Mouse (Mus musculus) neural tube, embryonic 13.5 days (tissue): Measurements from ENCODE around the gene Plekhg2. TPM values are rescaled to one million over a fixed set of nuclear protein-coding genes. Genes with fewer than 3 reads are reported as not detected.

Experiments
- ATAC-seq: fragments of 200-750 bp; cut with Nextera tagmentation; 2 replicates; pipeline ENCODE4 v1.8.0; 2017; ENCODE audit warnings: low read depth, mild to moderate bottlenecking, moderate TSS enrichment, moderate library complexity
- H3K27ac ChIP-seq: fragments of 300-500 bp; sonication (generic); replicated peaks from 2 replicates; pipeline ENCODE4 v1.5.1; 2015; ENCODE audit warnings: moderate library complexity, mild to moderate bottlenecking, inconsistent platforms
- H3K27me3 ChIP-seq: fragments of 300-500 bp; sonication (generic); 2 replicates; pipeline ENCODE4 v1.6.1; 2015; ENCODE audit warnings: mild to moderate bottlenecking, inconsistent platforms
- H3K36me3 ChIP-seq: fragments of 300-500 bp; sonication (generic); 2 replicates; pipeline ENCODE4 v1.6.1; 2015; ENCODE audit warnings: mild to moderate bottlenecking, inconsistent platforms
- H3K4me1 ChIP-seq: fragments of 300-500 bp; sonication (generic); replicated peaks from 2 replicates; pipeline ENCODE4 v1.6.1; 2015; ENCODE audit warnings: inconsistent platforms
- H3K4me2 ChIP-seq: fragments of 300-500 bp; sonication (generic); 2 replicates; pipeline ENCODE4 v1.6.1; 2015; ENCODE audit warnings: inconsistent platforms, mild to moderate bottlenecking, moderate library complexity
- H3K4me3 ChIP-seq: fragments of 300-500 bp; sonication (generic); 2 replicates; pipeline ENCODE4 v1.5.1; 2015; ENCODE audit warnings: mild to moderate bottlenecking, inconsistent platforms
- H3K9ac ChIP-seq: fragments of 300-500 bp; sonication (generic); 2 replicates; pipeline ENCODE4 v1.6.1; 2015; ENCODE audit warnings: moderate library complexity, mild to moderate bottlenecking, inconsistent platforms
- H3K9me3 ChIP-seq: fragments of 300-500 bp; sonication (generic); 2 replicates; pipeline ENCODE4 v1.6.1; 2016; ENCODE audit warnings: inconsistent platforms
- WGBS: fragments of 180-500 bp; shearing (Covaris S2); methylation state at CpG from one replicate; pipeline ENCODE4 v1.1.7; 2015; 5-methylcytosine and 5-hydroxymethylcytosine counted together
- polyA plus RNA-seq: library from polyadenylated mRNA; unstranded; fragments of >200 nt; fragmentation: Nextera tagmentation; extraction: Ambion mirVana; gene quantifications from 2 replicates; pipeline ENCODE4 v1.2.1, GENCODE M21; 2015

Gene Plekhg2
- polyA plus RNA-seq, 1 experiment from 2014 or later: 33.8 TPM

- WGBS: under 1% methylated on average over 45 of the region's 45 CpGs
- ATAC-seq: peak; percentile 95
- Histone ChIP-seq H3K4me3 (peak within 1 kb of the TSS; percentile 92), H3K9me3 (no peaks in the 10 kb centered on the region), H3K36me3 (peaks cover 65% of the 10 kb centered on the region), H3K4me1 (peaks cover 30% of the 10 kb centered on the region), H3K9ac (peak within 1 kb of the TSS; percentile 87), H3K27me3 (no peaks in the 10 kb centered on the region), H3K27ac (peak within 1 kb of the TSS; percentile 73), H3K4me2 (peak within 1 kb of the TSS; percentile 94)
Observed at GRCm38 (mm10) chr7:28311926-28312543, 60.4 kb downstream of the Plekhg2 start, which contains the start of gene Timm50. Gene Timm50, minus strand, starts transcription at chr7:28312072.

DNA sequence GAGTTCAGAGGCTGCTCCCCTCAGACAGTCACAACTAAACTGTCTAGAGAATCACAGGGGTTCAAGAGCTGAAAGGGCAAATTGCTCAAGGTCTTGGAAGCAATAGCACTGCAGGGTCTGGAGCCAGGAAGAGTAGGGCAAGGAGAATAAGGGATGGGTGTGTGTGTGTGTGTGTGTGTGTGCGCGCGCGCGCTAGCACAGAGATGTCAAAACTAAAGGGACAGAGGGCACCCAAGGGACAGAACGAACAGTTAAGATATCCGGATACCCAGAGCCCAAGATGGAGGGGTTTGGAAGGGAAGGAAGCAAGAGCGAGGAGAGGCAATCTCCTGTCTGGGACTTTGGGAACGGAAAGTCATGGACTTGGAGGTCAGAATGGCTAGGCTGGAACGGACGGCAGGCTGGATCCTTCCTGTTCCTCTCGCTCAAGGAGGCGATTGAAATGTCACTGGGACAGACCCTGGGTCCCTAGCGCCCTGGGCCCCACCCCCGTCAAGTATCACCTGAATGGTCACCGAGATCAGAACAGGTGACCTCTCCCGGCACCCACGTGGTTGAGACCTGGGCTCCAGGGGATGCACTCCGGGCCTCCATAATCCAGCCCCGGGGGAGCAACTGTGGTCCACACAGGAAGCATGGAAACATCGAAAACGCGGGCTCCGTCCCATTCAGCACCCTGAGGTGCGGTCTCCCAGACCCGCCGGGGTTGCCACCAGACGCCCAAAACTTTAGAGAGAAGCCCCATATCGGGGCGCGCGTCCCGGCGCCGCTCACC, 61.1 kb downstream of the Plekhg2 start:
- Histone ChIP-seq H3K9ac (peak overlapping the region; percentile 87), H3K9me3 (no peaks in the 10 kb centered on the region), H3K36me3 (peaks cover 65% of the 10 kb centered on the region), H3K27me3 (no peaks in the 10 kb centered on the region), H3K4me2 (peak overlapping the region; percentile 94), H3K27ac (peak overlapping the region; percentile 73), H3K4me3 (peak overlapping the region; percentile 92), H3K4me1 (peaks cover 30% of the 10 kb centered on the region)
- WGBS: 5% methylated on average over 35 of the region's 35 CpGs
- ATAC-seq: peak; percentile 66

DNA sequence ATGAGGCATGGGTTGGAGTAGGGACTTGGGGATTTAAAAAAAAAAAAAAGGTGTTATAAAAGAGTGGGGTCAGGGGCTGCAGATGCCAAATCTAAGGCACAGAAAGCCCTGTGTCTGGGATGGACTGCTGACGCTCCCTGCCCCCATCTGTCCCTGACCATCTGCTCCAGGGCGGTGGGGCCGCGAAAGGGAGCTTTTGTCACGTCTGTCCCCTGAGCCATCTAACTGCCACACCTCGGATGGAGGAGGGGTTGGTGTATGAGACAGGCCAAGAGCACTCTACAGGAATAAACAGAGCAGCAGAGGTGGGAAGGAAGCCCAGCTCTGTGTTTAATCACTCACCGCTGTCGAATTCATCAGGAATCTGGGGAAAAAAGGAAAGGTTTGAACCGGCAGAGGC, 62.7 kb downstream of the Plekhg2 start:
- WGBS: 28% methylated on average over 9 of the region's 9 CpGs
- no peaks in the 10 kb centered on the region for H3K27me3 ChIP-seq
- H3K4me1 ChIP-seq: peaks cover 30% of the 10 kb centered on the region
- H3K4me2 ChIP-seq: 0 out of 2 replicates have a peak overlapping the region, but pooled peaks have one; percentile 94
- peaks cover 65% of the 10 kb centered on the region for H3K36me3 ChIP-seq
- no peak overlapping the region for H3K27ac ChIP-seq
- no peak overlapping the region for H3K9ac ChIP-seq
- H3K4me3 ChIP-seq: no peak overlapping the region
- no peaks in the 10 kb centered on the region for H3K9me3 ChIP-seq
- no peak for ATAC-seq

Other genes starting within 250 kb of the Plekhg2 start
- 0.06 and 0.07 TPM in 2 replicates for gene 9530053A07Rik, start 243.1 kb downstream of the Plekhg2 start, polyA plus RNA-seq
- gene Fbl, start 202.9 kb downstream of the Plekhg2 start, polyA plus RNA-seq: 81.3 and 97.9 TPM in 2 replicates
- 15.6 and 16.0 TPM in 2 replicates for gene Dyrk1b, start 193.1 kb downstream of the Plekhg2 start, polyA plus RNA-seq
- gene Eid2, start 104.7 kb downstream of the Plekhg2 start, polyA plus RNA-seq: 7.0 and 13.5 TPM in 2 replicates
- 37.2 and 38.2 TPM in 2 replicates for gene Eid2b, start 94.9 kb downstream of the Plekhg2 start, polyA plus RNA-seq
- 0.50 and 0.69 TPM in 2 replicates for gene Selenov, start 81.4 kb downstream of the Plekhg2 start, polyA plus RNA-seq
- gene Dll3, start 70.4 kb downstream of the Plekhg2 start, polyA plus RNA-seq: 31.1 and 31.6 TPM in 2 replicates
- 125 and 131 TPM in 2 replicates for gene Timm50, start 60.5 kb downstream of the Plekhg2 start, polyA plus RNA-seq
- 92.1 and 94.1 TPM in 2 replicates for gene Supt5, start 33.9 kb downstream of the Plekhg2 start, polyA plus RNA-seq
- gene Rps16, start 21.9 kb downstream of the Plekhg2 start, polyA plus RNA-seq: 533 and 537 TPM in 2 replicates
- gene Zfp36, start 7.7 kb upstream of the Plekhg2 start, polyA plus RNA-seq: 4.9 and 6.5 TPM in 2 replicates
- gene Med29, start 20.1 kb upstream of the Plekhg2 start, polyA plus RNA-seq: 35.7 and 45.4 TPM in 2 replicates
- 99.8 and 103 TPM in 2 replicates for gene Paf1, start 20.4 kb upstream of the Plekhg2 start, polyA plus RNA-seq
- gene Gmfg, start 64.8 kb upstream of the Plekhg2 start, polyA plus RNA-seq: 5.3 and 6.0 TPM in 2 replicates
- gene Lrfn1, start 79.4 kb upstream of the Plekhg2 start, polyA plus RNA-seq: 14.1 and 15.2 TPM in 2 replicates
- not detected in 2 replicates for gene Ifnl2, start 137.9 kb upstream of the Plekhg2 start, polyA plus RNA-seq
- gene Ifnl3, start 150.2 kb upstream of the Plekhg2 start, polyA plus RNA-seq: not detected in 2 replicates
- not detected in 2 replicates for gene Sycn, start 168.3 kb upstream of the Plekhg2 start, polyA plus RNA-seq
- not detected in 2 replicates for gene Nccrp1, start 174.7 kb upstream of the Plekhg2 start, polyA plus RNA-seq
- 25.6 and 26.9 TPM in 2 replicates for gene Samd4b, start 225.5 kb upstream of the Plekhg2 start, polyA plus RNA-seq
- gene Pak4, start 225.6 kb upstream of the Plekhg2 start, polyA plus RNA-seq: 20.1 and 20.2 TPM in 2 replicates